Mouse (Mus musculus): Measurements from ENCODE around the gene Slc39a13. TPM values are rescaled to one million over a fixed set of nuclear protein-coding genes. Genes with fewer than 3 reads are reported as not detected.

Gene Slc39a13
- polyA plus RNA-seq, 1 experiment from 2014 or later, result 30.9 TPM

DNA sequence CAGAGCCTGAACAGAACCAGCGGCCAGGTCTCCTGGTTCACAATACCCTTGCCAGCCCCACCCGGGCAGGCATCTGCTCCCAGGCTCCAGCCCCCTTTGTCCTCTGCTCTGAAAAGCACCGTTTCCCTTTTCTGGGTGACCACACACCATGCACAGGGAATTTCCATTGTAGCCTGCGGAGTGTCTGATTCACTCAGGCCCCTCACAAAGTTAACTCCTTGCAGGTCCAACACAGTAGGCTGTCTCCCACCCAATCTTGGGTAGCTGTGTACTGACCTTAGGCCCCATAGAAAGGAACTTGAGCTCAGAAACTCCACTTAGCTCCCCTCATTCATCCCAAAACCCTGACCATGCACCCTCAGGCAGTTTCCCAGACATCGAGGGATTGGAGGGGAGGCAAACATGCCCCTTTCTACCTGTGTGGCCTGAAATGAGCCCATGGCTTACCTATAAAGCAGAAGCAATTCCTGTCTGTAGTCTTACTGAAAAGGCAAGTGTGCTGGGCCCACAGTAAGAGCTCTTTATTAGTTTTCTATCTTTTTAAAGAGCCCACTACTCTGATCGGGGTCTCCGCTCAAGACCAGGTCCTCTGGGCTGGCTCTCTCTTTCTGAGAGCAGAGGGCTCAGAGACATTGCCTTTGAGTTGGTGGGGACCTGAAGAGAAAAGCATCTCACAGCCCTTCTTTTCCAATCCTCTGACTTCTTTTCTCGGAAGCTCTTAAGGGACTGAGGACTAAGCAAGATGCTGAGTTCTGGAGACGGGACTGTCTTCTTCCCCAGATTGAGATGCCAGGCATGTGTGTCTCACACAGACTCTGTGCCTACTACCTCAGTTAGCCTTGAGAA, 16.4 kb upstream of the Slc39a13 start:
- ATAC-seq (ENCODE audit: low FRiP score, low read depth), result no peak
- Histone ChIP-seq H3K4me3 (no peak overlapping the region), H3K9ac (no peak overlapping the region), H3K27ac (no peak overlapping the region), H3K36me3 (no peaks in the 10 kb centered on the region), H3K9me3 (no peaks in the 10 kb centered on the region), H3K27me3 (replicated peaks) (no peaks in the 10 kb centered on the region), H3K4me1 (no peaks in the 10 kb centered on the region), H3K4me2 (replicated peaks) (no peak overlapping the region)
- 65% methylated on average over 9 of the region's 9 CpGs for WGBS

DNA sequence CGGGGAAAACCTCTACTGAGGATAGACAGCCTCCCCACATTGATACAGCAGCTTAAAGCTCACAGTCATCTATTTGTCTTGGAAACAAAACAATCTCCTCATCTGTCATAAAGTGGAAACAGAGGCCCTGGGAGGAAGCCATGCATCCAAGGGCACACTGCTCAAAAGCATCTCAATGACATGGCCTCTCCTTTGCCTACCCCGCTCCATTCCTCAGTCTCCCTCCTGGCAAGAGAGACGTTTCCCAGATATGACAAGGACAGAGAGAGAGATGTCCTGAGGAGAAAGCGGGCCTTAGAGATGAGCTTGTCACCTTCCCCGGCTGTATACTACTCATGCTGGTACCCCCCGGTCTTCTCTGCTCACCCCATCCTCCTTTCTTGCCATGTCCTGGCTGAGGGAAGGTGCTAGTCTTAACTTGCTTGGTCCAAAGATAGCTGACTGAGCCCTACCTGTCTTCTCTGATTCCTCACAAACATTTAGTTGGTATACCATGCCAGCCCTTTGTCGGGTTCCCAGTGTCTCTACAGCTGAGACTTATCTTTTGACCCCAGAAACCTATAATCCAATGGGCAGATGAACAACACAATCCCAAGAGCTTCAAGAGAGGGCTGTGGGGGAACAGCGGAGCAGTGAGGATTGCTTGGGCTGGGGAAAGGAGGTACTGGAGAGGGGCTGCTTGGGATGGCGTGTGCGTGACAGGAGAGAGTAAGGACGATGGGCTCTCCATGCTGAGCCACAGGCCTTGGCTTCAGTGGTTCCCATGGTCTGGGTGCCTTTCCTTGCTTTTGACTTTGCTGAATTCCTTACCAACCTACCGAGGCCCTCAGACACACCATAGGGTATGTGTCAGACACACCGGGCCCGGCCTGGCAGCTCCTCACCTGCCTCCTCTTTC, 15.5 kb upstream of the Slc39a13 start:
- no peak for ATAC-seq (ENCODE audit: low FRiP score, low read depth)
- WGBS, result 86% methylated on average over 14 of the region's 14 CpGs
- Histone ChIP-seq H3K9ac (no peak overlapping the region), H3K36me3 (no peaks in the 10 kb centered on the region), H3K4me2 (replicated peaks) (no peak overlapping the region), H3K27ac (no peak overlapping the region), H3K27me3 (replicated peaks) (no peaks in the 10 kb centered on the region), H3K4me3 (no peak overlapping the region), H3K9me3 (no peaks in the 10 kb centered on the region), H3K4me1 (no peaks in the 10 kb centered on the region)

DNA sequence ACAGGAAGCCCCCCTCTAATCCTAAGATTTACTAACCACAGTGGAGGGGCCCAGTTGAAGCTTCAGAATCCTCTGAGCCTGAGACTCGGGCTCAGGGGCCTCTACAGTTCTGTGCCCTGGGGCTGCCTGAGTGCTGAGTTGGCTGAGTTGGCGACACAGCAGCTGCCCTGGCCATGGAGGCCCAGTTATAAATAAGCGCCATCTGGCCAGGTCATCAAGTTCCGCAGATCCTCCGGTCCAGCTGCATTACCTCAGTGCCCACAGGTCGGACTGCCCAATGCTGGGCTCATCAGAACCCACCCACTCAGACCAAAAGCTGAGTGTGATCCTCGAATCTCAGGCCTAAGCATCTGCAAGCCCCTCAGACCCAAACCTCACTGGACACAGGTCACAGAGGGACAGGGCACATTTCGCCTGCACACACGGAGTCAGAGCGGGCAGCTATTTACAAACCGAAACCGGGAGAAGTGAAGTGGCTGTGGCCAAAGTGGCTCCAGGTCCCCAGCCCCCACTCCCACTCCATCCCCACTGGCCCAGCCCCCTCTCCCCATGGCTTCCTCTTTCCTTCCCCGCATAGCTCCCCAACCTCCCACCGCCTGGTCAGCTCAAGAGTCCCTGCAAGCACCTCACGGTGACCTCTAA, 14.1 kb upstream of the Slc39a13 start:
- Histone ChIP-seq H3K36me3 (no peaks in the 10 kb centered on the region), H3K4me2 (replicated peaks) (no peak overlapping the region), H3K4me1 (no peaks in the 10 kb centered on the region), H3K27me3 (replicated peaks) (no peaks in the 10 kb centered on the region), H3K9me3 (no peaks in the 10 kb centered on the region), H3K27ac (no peak overlapping the region), H3K9ac (no peak overlapping the region), H3K4me3 (no peak overlapping the region)
- 83% methylated on average over 15 of the region's 15 CpGs for WGBS
- ATAC-seq (ENCODE audit: low FRiP score, low read depth), result no peak

DNA sequence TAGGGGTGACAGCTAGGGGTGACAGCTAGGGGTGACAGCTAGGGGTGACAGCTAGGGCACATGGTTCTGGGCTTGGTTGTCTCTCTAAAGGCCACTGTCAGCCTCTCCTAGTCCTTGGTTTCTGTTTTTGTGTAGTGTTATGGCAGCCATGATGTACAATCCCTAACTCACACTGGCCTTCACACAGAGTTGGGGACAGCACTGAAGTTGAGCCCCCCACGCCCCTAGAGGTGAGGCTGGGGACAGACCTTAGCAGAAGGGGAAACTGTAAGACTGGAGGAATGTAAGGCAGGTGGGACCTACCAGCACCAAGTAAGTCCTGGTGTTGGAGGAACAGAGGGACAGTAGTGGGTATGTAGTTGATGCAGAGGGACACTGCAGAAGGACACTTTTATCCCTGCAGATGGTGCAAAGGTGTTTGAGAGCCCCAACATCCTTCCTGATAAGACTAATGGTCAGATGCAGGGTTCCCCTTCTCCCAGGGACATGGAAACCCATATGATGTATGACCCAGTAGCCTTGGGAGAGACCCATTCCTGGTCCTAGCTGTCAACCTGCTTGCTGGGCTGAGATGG, 13.2 kb upstream of the Slc39a13 start:
- Histone ChIP-seq H3K4me1 (peaks cover 8% of the 10 kb centered on the region), H3K9me3 (no peaks in the 10 kb centered on the region), H3K9ac (no peak overlapping the region), H3K4me3 (no peak overlapping the region), H3K27ac (no peak overlapping the region), H3K27me3 (replicated peaks) (no peaks in the 10 kb centered on the region), H3K4me2 (replicated peaks) (no peak overlapping the region), H3K36me3 (no peaks in the 10 kb centered on the region)
- WGBS, result 55% methylated on average over 1 of the region's 1 CpGs
- no peak for ATAC-seq (ENCODE audit: low FRiP score, low read depth)

DNA sequence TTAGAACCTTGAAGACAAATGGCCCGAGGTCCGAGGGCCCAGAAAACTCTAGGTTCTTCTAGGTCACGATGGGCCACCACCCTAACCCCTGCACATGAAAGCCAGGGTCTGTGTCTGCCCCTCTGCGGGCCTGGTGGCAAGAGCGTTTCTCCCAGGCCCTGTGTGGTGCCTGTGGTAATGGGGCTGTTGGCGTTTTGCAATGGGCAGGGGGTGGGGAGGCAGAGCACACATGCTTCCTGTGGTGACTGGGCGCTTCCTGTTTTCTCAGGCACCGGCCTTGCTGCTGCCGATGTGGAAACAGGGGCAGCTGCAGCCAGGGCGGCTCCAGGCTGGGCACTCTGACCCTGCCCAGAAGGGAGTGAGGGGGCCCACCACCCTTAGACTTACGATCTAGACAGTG, 12.6 kb upstream of the Slc39a13 start:
- no peak for ATAC-seq (ENCODE audit: low FRiP score, low read depth)
- Histone ChIP-seq H3K9me3 (no peaks in the 10 kb centered on the region), H3K27ac (no peak overlapping the region), H3K27me3 (replicated peaks) (no peaks in the 10 kb centered on the region), H3K9ac (no peak overlapping the region), H3K4me2 (replicated peaks) (no peak overlapping the region), H3K36me3 (no peaks in the 10 kb centered on the region), H3K4me1 (peaks cover 10% of the 10 kb centered on the region), H3K4me3 (no peak overlapping the region)
- WGBS, result 69% methylated on average over 11 of the region's 11 CpGs

DNA sequence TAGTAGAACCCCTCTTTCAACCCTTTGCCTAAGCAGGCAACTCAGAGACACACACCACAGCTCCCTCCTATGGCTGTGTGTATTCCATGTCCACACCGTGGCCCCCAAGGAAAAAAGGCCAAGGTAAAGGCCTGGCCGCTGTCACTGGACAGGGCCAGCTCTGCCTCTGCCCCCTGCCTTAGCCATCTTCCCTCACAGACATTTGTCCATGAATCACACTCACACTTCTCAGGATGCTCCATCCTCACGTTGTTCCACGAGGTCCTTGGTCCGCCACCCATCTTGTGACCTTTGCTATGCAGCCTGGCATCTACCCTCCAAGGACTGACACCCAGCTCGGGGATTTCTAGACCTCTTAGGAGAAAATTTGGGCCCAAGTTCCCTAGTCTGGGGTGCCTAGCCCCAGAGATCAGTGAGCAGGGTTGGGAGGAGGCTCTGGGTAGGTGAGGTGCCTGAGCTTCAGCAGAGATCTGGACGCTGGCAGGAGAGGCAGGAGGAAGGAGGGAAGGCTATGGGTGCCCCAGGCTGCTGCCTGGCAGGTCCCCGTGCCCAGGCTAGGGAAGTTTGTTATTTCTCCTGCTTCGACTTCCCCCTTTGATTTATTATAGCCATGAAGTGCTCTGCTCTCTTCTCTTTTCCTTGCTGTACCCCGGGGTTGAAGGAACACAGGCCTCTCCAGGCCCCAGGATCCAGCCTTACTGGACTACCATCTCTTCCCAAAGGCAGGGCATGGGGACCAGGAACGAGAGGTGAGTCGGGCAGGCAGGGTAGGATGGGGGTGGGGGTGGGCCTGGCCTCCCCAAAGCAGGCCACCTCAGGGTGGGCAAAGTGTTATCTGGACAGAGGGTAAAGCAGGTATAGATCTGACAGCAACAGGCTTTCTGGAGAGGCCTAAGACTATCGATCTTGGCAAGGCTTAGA, 11.8 kb upstream of the Slc39a13 start, which contains the start of gene Spi1:
TSS of gene Spi1 (plus strand) at position 616 of the 921 bp plus-strand sequence.
- H3K9ac ChIP-seq, result no peak within 1 kb of the TSS
- ATAC-seq (ENCODE audit: low FRiP score, low read depth), result no peak
- H3K9me3 ChIP-seq, result no peaks in the 10 kb centered on the region
- H3K36me3 ChIP-seq, result no peaks in the 10 kb centered on the region
- H3K27me3 ChIP-seq (replicated peaks), result no peaks in the 10 kb centered on the region
- peaks cover 10% of the 10 kb centered on the region for H3K4me1 ChIP-seq
- H3K4me3 ChIP-seq, result no peak within 1 kb of the TSS
- H3K27ac ChIP-seq, result no peak within 1 kb of the TSS
- H3K4me2 ChIP-seq (replicated peaks), result no peak within 1 kb of the TSS
- 85% methylated on average over 13 of the region's 13 CpGs for WGBS

DNA sequence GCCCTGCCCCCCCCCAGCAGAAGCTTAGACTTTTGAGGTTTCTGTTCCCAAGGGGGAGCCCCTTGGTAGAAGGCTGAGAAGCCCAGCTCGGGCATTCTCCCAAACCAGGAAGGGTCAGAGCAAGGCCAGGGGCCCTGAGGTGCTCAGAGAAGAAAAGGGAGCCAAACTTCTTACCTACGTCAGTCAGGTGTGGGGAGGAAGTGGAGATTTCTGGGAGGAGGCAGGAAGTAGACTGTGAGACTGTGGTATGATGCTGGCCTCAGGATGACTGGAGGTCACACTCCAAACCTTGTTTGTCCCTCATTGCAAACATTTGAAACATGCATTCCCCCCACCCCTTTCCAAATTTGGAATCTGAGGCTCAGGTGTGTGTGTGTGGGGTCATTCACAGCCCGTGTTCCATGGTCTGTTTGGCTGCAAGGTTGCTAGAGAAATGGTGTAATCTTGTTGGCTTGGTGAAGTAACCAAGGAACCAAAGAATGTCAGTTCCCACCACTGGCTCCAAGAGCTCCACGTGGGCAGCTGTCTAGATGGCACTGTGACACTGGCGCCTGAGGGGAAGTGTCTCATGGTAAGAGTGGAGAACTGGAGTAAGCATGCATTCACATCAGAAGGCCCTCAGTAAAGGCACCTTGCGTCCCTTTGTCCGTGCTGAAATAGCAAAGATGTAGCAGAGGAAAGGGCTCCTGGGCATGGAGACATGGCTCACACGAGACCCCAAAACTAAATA, 10.7 kb upstream of the Slc39a13 start:
- WGBS, result 83% methylated on average over 8 of the region's 8 CpGs
- no peak overlapping the region for H3K27ac ChIP-seq
- ATAC-seq (ENCODE audit: low FRiP score, low read depth), result no peak
- no peaks in the 10 kb centered on the region for H3K27me3 ChIP-seq (replicated peaks)
- no peak overlapping the region for H3K9ac ChIP-seq
- no peaks in the 10 kb centered on the region for H3K9me3 ChIP-seq
- H3K4me3 ChIP-seq, result no peak overlapping the region
- peaks cover 10% of the 10 kb centered on the region for H3K4me1 ChIP-seq
- no peak overlapping the region for H3K4me2 ChIP-seq (replicated peaks)
- H3K36me3 ChIP-seq, result no peaks in the 10 kb centered on the region

DNA sequence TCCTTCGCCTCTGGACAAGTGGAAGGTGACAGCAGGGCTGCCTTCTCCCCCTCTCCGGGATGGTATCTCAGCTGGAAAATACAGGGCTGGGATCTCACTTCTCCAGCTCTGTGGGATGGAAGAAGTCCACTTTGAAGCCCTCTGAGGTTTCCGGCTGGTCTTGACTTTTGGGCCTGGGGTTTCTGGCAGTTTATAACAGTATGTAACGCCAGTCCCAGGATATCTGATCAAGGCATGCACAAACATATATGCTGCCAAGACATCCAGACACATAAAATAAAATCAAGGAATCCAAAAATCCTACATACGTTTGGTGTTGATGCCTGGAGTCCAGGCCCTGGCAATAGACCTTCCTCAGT, 8.8 kb upstream of the Slc39a13 start:
- H3K4me2 ChIP-seq (replicated peaks), result peak overlapping the region; percentile 95
- H3K4me1 ChIP-seq, result peaks cover 10% of the 10 kb centered on the region
- no peaks in the 10 kb centered on the region for H3K36me3 ChIP-seq
- peak overlapping the region; percentile 70 for H3K9ac ChIP-seq
- no peaks in the 10 kb centered on the region for H3K9me3 ChIP-seq
- no peak for ATAC-seq (ENCODE audit: low FRiP score, low read depth)
- H3K4me3 ChIP-seq, result peak overlapping the region; percentile 47
- no peaks in the 10 kb centered on the region for H3K27me3 ChIP-seq (replicated peaks)
- peak overlapping the region; percentile 15; the same call in 1 of the 2 replicates for H3K27ac ChIP-seq
- WGBS, result 34% methylated on average over 5 of the region's 5 CpGs

DNA sequence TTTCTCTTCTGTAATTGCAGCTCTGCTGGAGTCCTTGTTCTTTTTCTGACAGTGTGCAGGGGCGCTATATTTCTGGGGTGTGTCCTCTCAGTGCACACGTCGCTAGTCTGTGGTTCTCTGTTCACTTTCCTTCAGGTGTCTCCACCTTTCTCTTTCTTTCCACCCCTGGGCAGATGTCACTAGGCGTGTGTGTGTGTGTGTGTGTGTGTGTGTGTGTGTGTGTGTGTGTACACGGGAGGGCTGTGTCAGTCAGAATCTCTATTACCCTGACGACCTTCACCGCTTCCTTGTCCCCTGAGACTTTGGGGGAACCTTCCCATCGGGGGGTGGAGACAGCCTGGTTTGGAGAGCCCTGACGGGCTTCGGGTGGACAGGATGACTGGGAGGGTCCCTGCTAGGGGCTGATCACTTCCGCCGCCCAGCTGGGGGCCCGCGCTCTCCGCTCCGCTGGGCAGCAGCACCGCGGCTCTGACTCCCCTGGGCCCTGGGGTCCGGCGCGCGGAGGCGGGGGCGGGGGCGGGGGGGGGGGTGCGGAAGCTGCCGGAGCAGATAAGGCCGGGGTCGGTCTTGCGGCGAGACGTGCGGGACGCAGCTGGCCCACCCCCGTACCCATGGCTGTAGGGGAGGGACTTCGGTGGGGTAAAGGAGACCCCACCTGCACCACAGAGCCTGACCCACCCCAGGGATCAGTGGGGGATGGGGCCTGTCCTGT, 8.3 kb upstream of the Slc39a13 start:
- Histone ChIP-seq H3K27ac (peak overlapping the region; percentile 15; the same call in 1 of the 2 replicates), H3K4me2 (replicated peaks) (peak overlapping the region; percentile 95), H3K4me3 (peak overlapping the region; percentile 47), H3K4me1 (peaks cover 10% of the 10 kb centered on the region), H3K9me3 (no peaks in the 10 kb centered on the region), H3K9ac (peak overlapping the region; percentile 70), H3K36me3 (no peaks in the 10 kb centered on the region), H3K27me3 (replicated peaks) (no peaks in the 10 kb centered on the region)
- 3% methylated on average over 28 of the region's 36 CpGs for WGBS
- ATAC-seq (ENCODE audit: low FRiP score, low read depth), result peak; percentile 88

DNA sequence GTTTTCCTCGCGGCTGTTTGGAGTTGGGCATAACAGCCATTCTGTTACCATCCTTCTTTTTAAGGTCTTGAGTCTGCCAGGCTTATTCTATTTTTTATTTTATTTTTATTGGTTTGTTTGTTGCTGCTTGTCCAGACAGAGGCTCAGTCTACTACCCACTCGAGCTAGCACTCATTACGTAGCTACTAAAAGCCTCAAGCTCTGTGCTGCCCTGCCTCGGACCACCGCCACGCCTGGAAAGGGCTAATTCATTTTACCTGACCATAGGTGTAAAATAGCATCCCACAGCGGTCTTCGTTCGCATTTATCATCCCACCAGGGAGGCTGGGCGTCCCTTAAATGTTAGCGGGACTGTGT, 7.7 kb upstream of the Slc39a13 start:
- H3K27me3 ChIP-seq (replicated peaks), result no peaks in the 10 kb centered on the region
- H3K4me3 ChIP-seq, result 0 out of 2 replicates have a peak overlapping the region, but pooled peaks have one; percentile 47
- 16% methylated on average over 12 of the region's 12 CpGs for WGBS
- peak overlapping the region; percentile 95 for H3K4me2 ChIP-seq (replicated peaks)
- H3K9ac ChIP-seq, result no peak overlapping the region; the same call in 1 of the 2 replicates
- peaks cover 10% of the 10 kb centered on the region for H3K4me1 ChIP-seq
- H3K9me3 ChIP-seq, result no peaks in the 10 kb centered on the region
- no peaks in the 10 kb centered on the region for H3K36me3 ChIP-seq
- ATAC-seq (ENCODE audit: low FRiP score, low read depth), result no peak
- no peak overlapping the region for H3K27ac ChIP-seq

Data from neural tube, embryonic 12.5 days (tissue).